Mouse (Mus musculus): Measurements from ENCODE around the gene Tab1.

DNA sequence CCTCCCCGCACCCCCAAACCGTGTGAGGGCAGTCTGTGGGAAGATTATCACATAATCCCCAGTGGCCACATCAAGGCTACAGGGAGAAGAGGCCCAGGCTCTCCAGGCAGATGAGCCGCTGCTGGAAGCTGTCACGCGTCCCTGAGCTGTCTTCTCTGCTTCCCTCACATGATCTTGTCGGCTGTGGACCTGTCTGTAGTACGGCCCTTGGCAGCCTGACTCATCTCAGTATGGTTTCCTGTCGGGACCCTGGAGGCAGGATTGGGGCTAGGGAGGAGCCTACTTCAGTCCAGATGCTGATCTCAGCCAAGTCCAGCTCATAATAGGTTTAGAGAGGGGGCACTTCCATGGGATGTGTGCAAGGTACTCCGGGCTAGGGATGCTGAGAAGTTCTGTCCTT, 34.1 kb upstream of the Tab1 start:
- no peak for TF ChIP-seq POLR2A (IDR thresholded peaks at IDR 0.05; ENCODE audit: control insufficient read depth, low read depth, low read length)
- no peak for TF ChIP-seq CTCF (IDR thresholded peaks at IDR 0.05; ENCODE audit: control insufficient read depth, insufficient read depth, insufficient replicate concordance, low read depth, low read length)

Data from testis, adult 2 months (tissue).